Mouse (Mus musculus) Muller cell, postnatal 12 days (primary cell): Measurements from ENCODE around the gene Pias1.
"Not testable (repeated sequence)": the region's sequence is repeated elsewhere in the genome, so short reads cannot be mapped to it uniquely, and the experiment has no call there.

Experiments used
- DNase-seq: peaks from one replicate; pipeline ENCODE4 v3.0.0-alpha.2; 2015; ENCODE audit errors: inconsistent ontology term

Gene Pias1

DNA sequence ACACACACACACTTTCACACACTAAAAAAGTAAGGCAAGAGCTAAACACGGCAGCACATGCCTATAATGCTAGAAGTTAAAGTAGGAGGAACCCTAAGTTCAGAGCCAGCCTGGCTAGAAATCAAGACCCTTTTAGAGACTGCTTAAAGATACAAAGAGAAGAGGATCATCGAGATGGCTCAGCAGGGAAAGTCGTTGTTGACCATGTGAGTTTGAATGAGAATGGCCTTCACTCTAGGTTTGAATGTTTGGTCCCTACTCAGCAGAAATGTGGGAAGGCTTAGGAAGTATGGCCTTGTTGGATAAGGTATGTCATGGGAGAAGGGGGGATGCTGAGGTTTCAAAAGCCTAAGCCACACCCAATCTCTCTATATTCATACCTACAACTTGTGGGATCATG lies 46.8 kb downstream of the Pias1 start:
- DNase-seq: no peak

DNA sequence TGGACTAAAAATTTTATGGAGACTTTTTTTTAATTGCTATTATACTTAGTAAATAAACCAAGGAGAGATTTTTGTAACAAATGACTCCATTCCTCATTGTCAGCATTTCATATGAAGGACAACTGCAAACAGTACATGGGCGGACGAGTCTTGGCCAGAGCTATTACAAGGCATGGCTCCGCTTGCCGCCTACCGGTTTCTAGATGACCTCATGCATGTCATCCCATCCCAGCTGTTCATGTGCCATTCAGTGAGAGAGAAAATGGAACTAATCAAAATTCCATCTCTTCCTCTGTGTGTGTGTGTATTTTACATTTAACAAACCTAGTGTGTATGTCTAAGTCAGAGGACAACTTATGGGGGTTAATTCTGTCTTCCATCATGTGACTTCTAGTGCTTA lies 51.9 kb downstream of the Pias1 start:
- DNase-seq: peak; percentile 8

DNA sequence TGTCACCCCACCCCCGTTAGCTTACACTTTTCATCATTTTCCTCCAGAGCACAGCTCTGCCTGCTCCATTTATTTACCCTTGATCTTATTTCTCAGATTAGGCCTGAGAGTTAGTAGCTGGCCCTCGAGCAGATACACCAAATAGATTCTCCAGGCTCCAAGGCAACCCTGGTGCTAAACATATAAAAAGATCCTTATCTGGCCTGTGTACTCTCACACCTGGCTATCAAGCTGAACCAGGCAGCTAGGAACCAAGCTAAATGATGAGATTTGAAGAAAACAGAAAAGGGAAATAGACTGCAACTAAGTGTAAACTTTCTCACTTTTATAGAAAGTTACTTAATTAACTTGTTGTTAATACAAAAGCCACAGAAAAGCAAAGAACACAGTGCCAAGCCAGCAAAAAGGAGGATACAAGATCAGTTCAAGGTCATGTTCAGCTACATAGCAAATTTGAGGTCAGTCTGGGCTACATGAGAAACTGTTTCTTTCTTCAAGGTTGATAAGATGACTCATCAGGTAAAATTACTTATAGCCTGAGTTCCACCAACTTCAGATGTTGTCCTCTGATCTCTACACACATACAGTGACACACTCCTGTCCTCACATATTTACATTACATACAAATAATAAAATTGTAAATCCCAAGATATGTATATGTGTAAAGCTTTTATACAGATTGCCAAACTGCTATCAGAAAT lies 52.9 kb downstream of the Pias1 start:
- no peak for DNase-seq

DNA sequence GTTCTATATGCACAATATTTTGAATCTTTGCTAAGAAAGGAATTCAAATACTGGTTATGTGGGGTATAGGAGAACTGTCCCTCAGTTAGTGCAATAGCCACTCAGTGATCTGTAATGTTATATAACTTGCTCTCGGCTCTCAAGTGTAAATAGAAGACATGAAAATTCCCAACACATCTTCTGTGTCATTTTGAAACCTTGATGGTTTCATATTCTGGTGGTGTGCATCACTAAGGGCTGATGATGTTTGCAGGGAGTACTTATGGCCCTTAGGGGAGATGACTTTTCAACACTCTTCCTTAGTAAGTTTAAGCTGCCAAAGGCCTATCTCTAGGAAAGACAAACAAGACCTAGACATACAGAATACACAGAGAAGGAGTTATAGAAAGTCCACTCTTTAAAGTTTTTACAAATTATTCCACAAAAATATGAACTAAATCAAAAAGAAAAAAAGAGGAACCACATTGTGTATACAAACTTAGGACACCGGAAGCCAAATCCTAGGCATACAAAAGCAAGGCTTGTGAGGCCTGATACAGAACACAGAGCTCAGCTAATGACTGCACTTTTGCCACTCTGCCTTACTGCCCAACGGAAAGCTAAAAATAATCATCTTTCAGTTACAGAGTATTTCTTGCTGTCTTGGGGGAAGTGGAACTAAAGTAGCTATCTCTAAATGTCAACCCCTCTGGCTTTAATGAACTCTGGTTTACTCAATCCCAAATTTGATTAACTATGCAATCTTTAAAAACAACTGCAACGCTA lies 55.0 kb downstream of the Pias1 start:
- DNase-seq: no peak

DNA sequence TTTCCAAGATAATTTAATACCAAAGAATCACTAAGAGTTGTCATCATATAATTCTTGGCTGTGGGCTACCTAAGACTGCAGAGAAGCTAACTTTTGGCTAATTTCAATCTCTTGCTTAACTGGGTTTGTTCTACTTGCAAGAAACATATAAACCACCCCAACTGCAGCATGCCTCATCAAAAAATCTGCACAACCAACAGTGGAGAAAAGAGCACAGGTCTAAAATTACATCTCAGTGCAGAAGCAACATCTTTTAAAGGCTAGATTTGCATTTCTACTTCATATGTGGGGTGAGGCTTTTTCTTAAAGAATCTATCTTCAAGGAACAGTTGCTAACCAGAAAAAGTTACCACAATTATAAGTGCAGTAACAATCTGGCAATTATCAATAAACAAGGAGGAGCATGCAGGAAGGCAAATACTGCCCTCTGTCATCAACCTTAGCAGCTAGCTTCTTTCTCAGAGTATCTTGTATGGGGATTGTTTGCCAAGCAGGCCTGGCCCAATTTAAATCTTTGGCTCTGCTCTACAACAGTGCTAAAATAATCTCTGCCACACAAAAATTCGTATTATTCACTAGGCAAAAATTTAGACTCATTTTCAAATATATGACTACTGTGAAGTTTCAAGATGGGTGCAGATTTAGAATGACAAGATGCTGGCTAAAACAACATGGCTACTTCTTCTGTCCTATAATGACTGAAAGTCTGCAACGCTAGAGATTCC lies 62.7 kb downstream of the Pias1 start:
- no peak for DNase-seq

DNA sequence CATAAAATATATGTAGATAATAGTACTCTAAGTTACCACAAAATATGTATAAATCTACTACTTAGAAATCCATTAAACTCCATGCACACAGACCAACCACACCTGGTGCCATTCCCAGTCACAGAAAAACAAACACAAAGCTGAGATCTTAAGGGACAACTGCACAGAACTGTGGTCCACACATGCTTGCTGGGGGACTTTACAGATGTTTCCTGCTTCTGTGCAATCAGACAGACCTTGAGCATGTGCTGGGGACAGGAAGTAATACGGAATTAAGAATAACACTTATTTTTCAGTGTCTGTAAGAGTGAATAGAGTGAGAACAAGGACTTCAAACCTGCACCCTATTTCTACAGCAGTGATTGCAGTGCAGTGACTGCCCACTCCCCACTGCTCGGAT lies 66.8 kb downstream of the Pias1 start:
- DNase-seq: no peak

DNA sequence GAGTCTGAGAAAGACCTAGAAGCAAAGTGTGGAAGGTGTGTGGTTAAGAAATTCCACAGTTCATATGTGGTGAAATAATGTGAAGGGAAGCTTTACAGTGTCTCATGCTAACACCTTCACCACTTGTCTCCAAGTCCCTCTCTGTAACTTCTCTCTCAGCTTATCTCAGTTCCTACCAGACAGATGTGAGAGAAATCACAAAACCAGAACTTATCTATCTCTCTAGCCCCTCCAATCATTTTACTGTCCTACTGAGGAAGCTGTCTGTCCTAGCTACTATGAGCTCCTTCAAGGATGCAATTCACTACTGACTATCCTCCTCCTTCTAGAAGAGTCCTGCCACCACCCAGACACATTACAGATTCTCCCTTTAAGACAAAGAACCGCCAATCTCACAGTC lies 70.7 kb downstream of the Pias1 start:
- DNase-seq: no peak

DNA sequence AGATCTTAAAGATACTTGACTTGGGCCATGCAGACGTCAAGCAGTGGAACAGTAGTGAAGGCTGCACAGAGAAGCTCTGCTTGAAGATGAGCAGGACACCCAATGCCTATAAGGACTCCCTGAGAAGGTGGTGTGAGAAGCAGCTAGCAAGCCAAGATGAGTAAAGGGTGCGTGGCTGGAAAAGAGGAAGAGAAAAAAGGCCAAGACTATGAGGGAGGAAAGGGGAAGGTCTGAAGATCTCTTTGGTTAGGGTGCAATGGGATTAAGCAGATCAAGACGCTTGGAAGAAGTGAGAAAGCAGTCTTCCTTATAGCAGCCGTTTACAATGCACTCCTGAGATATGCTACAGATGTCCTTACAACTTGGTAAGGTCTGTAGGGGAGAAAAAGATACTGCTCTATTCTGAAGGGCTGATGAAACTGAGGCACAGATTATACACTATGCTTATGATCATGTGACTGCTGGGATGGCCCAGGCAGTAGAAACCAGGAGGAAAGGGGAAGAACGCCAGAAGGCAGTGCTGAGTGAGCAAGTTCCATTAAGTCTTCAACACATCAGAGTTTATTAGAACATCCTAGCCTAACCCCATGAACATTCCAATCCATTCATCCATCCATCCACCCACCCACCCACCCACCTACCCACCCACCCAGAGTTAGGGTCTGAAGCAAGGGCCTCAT lies 74.2 kb downstream of the Pias1 start:
- no peak for DNase-seq

DNA sequence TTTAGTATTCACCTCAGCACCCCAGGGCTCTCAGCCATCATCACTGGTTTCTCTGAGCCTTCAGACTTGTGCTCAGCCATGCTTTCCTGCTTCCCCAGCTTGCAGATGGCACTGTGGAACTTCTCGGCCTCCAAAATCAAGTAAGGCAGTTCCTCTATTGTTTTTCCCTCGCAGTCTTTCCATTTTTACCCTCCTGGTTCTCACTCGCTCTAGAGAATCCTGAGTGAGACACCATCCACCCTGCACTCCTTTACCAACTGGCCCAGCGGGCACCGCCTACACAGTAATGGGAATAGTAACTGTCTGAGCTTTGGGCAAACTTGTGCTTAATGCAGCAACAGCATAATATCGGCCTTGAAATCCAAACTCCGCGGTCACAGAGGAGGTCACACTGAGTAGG lies 82.7 kb downstream of the Pias1 start:
- no peak for DNase-seq

DNA sequence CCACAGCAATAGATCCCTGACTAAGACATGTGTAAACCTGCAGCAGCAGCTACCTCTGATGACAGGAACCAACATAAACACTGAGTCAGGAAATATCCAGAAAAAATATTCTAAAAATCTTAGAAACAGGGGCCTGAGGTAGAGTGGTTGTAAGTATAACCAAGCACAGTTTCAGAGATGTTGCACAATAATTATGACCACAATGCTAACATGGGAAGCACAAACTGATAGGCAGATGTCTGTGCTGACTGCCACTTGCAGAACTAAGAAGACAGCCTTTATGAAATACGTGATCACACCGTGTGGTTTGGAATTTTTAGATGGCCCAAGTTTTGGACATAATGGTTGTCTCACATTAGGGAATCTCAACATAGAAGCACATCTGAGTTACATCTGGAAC lies 83.9 kb downstream of the Pias1 start:
- no peak for DNase-seq

DNA sequence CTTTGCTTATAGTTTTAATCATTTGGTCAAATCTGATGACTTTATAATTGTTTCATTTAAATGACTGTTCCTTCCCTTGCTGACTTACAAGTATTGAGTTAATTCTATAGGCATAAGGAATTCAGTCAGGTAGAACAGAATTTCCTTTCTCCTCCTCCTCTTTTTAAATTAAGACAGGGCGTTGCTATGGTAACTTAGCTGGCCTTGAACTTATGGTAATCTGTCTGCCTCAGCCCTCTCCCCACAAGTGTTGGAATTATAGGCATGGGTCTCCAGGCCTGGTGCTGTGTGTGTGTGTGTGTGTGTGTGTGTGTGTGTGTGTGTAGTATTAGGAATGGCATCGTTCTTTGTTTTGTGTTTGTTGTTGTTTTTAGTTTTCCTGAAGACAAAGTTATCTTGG lies 86.0 kb downstream of the Pias1 start:
- DNase-seq: no peak

DNA sequence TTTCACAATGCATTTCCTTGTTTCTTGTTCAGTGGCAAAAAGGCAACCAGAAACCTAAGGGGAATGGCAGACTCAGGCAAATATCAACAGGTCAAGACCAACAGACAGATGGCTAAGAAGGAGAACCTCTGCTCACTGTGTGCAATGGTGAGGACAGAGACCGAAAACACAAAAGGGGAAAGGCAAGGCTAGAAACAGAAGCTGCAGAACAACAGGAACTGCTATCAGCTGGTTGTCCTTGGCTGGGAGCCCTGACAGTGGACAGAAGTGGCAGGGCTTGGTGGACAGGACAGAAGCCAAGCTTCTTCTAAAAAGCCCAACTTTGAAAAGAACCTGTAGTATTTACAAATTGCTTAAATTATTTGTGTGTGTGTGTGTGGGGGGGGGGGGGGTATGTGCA lies 93.2 kb downstream of the Pias1 start:
- no peak for DNase-seq

DNA sequence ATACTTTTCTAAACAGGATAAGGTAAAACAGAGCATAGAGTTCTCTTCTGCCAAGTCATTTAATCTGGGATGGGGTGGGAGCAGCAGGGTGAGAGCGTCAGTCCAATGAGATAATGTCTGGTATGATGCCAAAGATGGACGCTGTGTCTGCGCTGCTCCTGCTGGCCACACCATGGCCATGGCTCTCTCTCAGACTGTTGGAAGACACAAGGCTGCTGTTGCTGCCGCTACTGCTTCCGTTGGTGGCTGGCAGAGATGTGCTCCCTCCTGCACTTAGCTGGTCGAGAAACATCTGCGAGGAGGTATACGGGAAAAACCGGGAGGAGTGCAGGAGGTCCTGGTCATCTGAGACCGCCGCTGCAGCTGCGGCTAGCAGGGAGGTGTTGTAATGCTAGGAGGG lies 105.9 kb downstream of the Pias1 start:
- peak; percentile 31 for DNase-seq

DNA sequence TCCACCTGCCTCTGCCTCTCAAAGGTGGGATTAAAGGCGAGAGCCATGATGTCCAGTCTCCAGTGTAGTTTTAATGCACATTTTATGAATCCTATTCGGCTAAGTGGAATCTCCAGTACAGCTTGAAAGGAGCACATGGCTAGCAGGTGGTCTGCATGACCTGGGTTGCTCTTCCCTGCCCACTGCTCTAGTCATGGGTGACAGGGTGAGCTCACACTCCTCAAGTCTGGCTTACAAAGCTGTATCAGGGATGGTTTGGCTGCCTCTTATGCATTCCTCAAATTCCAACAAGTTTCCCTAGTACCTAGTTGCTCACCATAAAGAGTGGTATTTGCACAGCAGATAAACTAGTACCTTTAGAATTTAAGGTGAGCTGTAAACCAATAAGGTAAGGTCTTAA lies 109.9 kb downstream of the Pias1 start:
- peak; percentile 47 for DNase-seq

DNA sequence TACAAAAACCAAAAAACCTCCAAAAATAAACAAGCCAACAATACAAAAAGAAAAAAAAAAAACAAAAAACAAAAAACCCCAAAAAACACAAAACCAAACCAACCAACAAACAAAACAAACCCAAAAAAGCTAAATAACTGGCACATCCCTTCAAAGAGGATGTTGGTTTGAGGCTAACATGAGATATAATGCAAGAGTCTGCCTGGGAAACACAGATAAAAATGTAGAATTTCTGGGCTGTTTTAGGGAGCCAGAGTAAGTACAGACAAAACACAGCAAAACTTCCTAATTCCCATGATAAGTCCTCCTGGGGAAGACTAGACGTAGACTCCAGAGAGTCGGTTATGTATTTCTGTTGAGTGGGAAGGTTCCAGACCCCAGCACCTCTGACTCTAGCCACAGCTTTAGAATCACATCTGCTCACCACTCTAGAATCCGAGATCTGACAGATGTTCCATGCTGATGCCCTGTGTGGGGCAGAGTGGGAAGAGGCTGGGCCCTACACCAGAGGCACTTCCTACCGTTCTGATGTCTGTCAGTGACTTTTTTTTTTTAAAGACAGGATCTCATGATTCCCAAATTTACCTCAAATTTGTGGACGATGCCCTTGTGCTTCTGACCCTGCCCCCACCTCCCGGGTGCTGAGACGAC lies 110.6 kb downstream of the Pias1 start:
- DNase-seq: no peak

DNA sequence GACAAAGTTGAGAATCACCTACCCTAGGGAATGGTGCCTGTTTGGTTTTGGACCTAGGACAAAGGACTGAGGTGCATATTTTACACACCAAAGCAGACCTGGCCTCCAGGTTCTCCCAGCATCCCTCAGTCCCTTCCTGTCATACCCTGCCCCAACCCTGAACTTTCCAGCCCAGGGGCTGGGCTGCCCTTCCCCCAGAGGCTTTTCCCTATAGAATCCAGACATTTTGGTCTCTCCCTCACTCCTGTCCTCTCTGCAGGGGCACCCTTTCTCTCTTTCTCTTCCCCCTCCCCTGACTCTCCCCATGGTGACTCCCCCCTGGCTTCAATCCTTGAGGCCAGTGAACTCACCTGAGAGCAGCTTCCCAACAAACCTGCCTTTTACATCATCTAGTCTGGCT lies 117.0 kb downstream of the Pias1 start:
- no peak for DNase-seq

DNA sequence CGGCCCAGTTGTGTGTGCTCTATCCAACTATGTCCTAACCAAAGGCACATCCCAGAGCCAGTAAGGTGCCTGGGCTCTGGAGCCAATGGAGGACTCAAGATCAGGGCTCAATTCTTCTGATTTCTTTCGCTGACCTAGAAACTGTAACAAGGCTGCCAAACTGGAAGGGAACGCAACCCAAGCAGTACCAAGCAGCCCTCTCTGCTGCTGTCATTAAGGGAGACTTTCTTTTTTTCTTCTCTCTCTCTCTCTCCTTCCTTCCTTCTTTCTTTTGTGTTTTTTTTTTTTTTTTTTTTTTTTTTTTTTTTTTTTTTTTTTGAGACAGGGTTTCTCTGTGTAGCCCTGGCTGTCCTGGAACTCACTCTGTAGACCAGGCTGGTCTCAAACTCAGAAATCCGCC lies 118.5 kb downstream of the Pias1 start:
- DNase-seq: not testable (repeated sequence)

DNA sequence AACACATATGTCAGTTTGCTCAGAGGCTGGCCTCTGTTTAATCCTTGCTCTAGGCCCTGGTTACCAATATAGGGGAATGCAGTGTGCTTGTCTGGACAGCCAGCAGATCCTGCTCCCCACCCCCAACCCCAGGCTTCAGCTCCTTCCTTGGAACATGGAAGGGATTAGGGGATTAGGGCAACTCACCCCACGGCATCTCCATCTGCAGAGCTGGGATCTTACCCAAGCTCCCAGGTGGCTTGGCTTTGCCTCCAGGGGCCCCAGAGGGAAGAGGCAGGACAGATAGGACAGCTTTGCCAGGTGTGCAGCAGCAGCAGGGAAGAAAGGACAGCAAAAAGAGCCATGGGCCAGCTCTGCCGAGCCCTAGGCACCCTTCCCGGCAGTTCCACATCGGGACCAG lies 126.9 kb downstream of the Pias1 start:
- no peak for DNase-seq

DNA sequence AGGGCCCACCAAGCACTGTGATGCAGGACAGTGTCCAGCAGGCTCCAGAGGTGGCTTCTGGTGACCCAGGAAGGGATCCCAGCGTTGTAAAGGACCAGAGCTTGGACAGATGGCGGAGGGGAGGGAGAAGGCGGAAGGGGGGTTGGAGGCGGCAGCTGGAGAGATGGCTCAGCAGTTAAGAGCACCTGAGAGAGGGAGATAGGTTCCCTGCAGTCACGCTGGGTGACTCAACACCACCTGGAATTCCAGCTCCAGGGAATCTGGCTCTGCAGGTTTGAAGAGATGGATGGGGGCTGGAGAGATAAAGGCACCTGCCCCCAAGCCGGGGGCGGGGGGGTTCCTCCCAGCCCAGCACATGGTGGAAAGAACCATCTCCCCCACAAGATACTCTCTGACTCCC lies 127.6 kb downstream of the Pias1 start:
- not testable (repeated sequence) for DNase-seq

DNA sequence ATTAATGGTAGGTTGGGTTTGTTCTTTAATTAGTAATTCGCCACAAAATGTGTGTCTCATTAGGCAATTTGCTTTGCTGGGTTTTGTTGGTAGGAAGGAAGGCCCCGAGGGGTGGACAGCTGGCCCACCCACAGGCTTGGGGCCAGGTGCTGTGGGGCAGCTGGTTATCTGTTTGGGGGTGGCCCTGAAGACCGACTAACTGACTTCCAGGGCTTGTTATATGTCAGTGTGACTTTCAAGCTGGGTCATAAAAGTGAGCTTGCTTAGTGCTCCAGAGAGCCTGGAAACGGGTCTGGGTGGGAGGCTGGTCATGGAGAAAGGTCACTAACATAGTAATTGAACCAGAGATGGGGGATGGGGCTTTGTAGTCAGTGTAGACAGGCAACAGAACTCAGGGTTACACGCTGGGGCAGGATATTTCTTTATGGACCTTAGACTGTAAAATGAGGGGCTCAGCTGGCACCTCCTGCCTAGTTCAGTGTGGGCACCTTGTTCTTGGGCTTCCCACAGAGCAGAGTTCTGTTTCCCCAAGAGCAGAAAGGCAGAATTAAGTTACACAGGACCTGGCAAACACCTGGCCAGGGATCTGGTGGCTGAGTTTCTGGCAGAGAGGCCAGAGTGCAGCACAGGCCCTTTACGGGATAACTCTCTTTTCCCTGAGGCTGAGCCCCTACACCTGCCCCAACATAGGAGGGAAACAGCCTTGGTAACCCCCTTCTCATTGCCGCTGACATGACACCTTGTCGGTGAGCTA lies 129.3 kb downstream of the Pias1 start:
- peak; percentile 63 for DNase-seq

DNA sequence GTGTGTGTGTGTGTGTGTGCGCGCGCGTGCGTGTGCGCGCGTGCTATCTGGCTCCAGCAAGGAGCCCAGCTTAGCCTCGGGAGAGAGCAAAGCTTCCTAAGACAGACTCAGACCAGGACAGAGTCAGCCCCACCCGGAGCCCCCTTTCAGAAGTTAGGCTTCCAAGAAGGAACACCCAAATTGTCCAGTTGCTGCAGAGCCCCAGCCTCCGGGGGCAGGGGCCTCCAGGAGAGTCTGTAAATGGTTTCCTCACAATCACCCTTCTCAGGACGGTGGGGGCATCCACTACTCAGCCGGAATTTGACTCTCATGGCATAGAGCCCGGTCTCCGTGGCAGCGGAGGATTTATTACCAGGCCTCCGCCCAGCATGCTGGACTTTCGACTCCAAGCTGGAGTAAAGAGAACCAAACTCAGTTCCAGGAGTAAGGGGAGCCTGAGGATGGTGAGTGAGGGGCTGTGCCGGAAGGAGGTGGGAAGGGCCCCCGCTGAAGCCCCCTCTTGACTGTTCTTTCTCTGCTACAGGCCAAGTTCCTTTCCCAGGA lies 129.9 kb downstream of the Pias1 start, which contains the start of gene Calml4:
Gene Calml4 (plus strand): TSS at position 362 of the 543 bp plus-strand sequence.
- DNase-seq: peak; percentile 76
